Comparison of ENCODE assay signal across 9 mouse cellular contexts in genomic region chr10:18528475-18528874, GRCm38 (mm10). TPM values are rescaled to one million over a fixed set of nuclear protein-coding genes. Genes with fewer than 3 reads are reported as not detected.
A peak's percentile ranks its signal among the peaks of the same experiment; 100 is the strongest.
DNase-seq lines count a peak whose midpoint lies in the region; ATAC-seq and TF ChIP-seq lines count a peak whose summit lies in the region.
"Had no signal": no experiment of that assay in that cellular context is flagged by ENCODE, and none has a peak within 500 bp of the region (broad histone marks: within the 10 kb centered on the region; RNA-seq: fewer than 3 reads in every experiment).

No protein-coding gene starts in this region.

- no peak overlapping the region for H3K4me3 ChIP-seq in heart, embryonic 10.5 days
- no peak overlapping the region for H3K4me3 ChIP-seq in lung, embryonic 14.5 days (ENCODE audit: low read depth, low read length)
- H3K4me3 ChIP-seq in bone marrow macrophage, adult 2 months (ENCODE audit: insufficient read depth, low read length) = no peak overlapping the region
- no peak overlapping the region for H3K4me3 ChIP-seq in limb, embryonic 15.5 days
- H3K4me3 ChIP-seq in midbrain, embryonic 16.5 days (ENCODE audit: low read depth, low read length) = no peak overlapping the region
- H3K4me3 ChIP-seq: midbrain, embryonic 12.5 days had no signal

- TF ChIP-seq CTCF in lung, embryonic 14.5 days (IDR thresholded peaks at IDR 0.05; ENCODE audit: low read depth) = peak; percentile 70
- 0 out of 2 replicates have a peak, but pooled peaks have one; percentile 14 for TF ChIP-seq CTCF in bone marrow macrophage, adult 2 months (IDR thresholded peaks at IDR 0.05; ENCODE audit: low read depth, low read length)

- DNase-seq in heart, adult 18-20 months = peak; percentile 40 to 72
- no peak for DNase-seq in heart, embryonic 10.5 days (ENCODE audit: low spot score)
- peak; percentile 74 for DNase-seq in lung, embryonic 14.5 days
- no peak for DNase-seq in lung, postnatal 4 days

- H3K9ac ChIP-seq in lung, embryonic 14.5 days = no peak overlapping the region
- H3K9ac ChIP-seq in limb, embryonic 15.5 days = no peak overlapping the region
- H3K9ac ChIP-seq in midbrain, embryonic 16.5 days (ENCODE audit: low read depth, low read length) = no peak overlapping the region
- H3K9ac ChIP-seq: midbrain, embryonic 12.5 days had no signal

- H3K27ac ChIP-seq in heart, embryonic 10.5 days = no peak overlapping the region
- no peak overlapping the region for H3K27ac ChIP-seq in lung, embryonic 14.5 days (ENCODE audit: low read depth)
- H3K27ac ChIP-seq in bone marrow macrophage, adult 2 months (ENCODE audit: insufficient read depth, low read depth, low read length) = no peak overlapping the region
- peak overlapping the region; percentile 33; the same call in 1 of the 2 replicates for H3K27ac ChIP-seq in limb, embryonic 15.5 days
- no peak overlapping the region for H3K27ac ChIP-seq in midbrain, embryonic 16.5 days (ENCODE audit: low read length)
- H3K27ac ChIP-seq: midbrain, embryonic 12.5 days had no signal

- no peaks in the 10 kb centered on the region for H3K27me3 ChIP-seq in heart, embryonic 10.5 days (ENCODE audit: insufficient read depth, poor library complexity, severe bottlenecking)
- no peaks in the 10 kb centered on the region for H3K27me3 ChIP-seq in lung, embryonic 14.5 days (ENCODE audit: insufficient read depth, low read length)
- H3K27me3 ChIP-seq in limb, embryonic 15.5 days = no peaks in the 10 kb centered on the region
- H3K27me3 ChIP-seq in midbrain, embryonic 16.5 days (ENCODE audit: control insufficient read depth, insufficient read depth, low read depth, low read length) = no peaks in the 10 kb centered on the region
- H3K27me3 ChIP-seq: midbrain, embryonic 12.5 days had no signal

- 58% methylated on average over 5 of the region's 5 CpGs for WGBS in heart, embryonic 10.5 days
- 54% methylated on average over 5 of the region's 5 CpGs for WGBS in lung, embryonic 14.5 days
- 40% methylated on average over 5 of the region's 5 CpGs for WGBS in limb, embryonic 15.5 days
- 51% methylated on average over 5 of the region's 5 CpGs for WGBS in midbrain, embryonic 16.5 days

- no peak for ATAC-seq in lung, embryonic 14.5 days (ENCODE audit: insufficient read depth)
- ATAC-seq in limb, embryonic 15.5 days (ENCODE audit: insufficient number of reproducible peaks, low FRiP score, low TSS enrichment, low read depth) = no peak
- no peak for ATAC-seq in monocyte, adult 5-6 weeks (replicated peaks; ENCODE audit: insufficient number of reproducible peaks, low FRiP score, low TSS enrichment, poor library complexity, severe bottlenecking)
- no peak for ATAC-seq in midbrain, embryonic 16.5 days

- no peak for TF ChIP-seq POLR2A in bone marrow macrophage, adult 2 months (IDR thresholded peaks at IDR 0.05; ENCODE audit: borderline replicate concordance, low read depth, low read length)

- H3K4me2 ChIP-seq in lung, embryonic 14.5 days = no peak overlapping the region
- 0 out of 2 replicates have a peak overlapping the region, but pooled peaks have one; percentile 5 for H3K4me2 ChIP-seq in limb, embryonic 15.5 days
- no peak overlapping the region for H3K4me2 ChIP-seq in midbrain, embryonic 16.5 days (ENCODE audit: low read length)
- H3K4me2 ChIP-seq: midbrain, embryonic 12.5 days had no signal

- peaks cover 25% of the 10 kb centered on the region for H3K4me1 ChIP-seq in heart, embryonic 10.5 days
- H3K4me1 ChIP-seq in lung, embryonic 14.5 days (ENCODE audit: insufficient read depth) = no peaks in the 10 kb centered on the region
- H3K4me1 ChIP-seq in bone marrow macrophage, adult 2 months (ENCODE audit: control insufficient read depth, insufficient read depth, low read length) = peaks cover 4% of the 10 kb centered on the region; the same call in 1 of the 2 replicates
- peaks cover 30% of the 10 kb centered on the region for H3K4me1 ChIP-seq in limb, embryonic 15.5 days
- H3K4me1 ChIP-seq in midbrain, embryonic 16.5 days (ENCODE audit: control insufficient read depth, insufficient read depth, low read length) = peaks cover 7% of the 10 kb centered on the region

- no peaks in the 10 kb centered on the region for H3K9me3 ChIP-seq in heart, embryonic 10.5 days
- H3K9me3 ChIP-seq in lung, embryonic 14.5 days (ENCODE audit: low read depth, low read length) = no peaks in the 10 kb centered on the region
- no peaks in the 10 kb centered on the region for H3K9me3 ChIP-seq in limb, embryonic 15.5 days
- H3K9me3 ChIP-seq in midbrain, embryonic 16.5 days (replicated peaks; ENCODE audit: control insufficient read depth, low read length, poor library complexity, severe bottlenecking) = no peaks in the 10 kb centered on the region
- H3K9me3 ChIP-seq: midbrain, embryonic 12.5 days had no signal

- H3K36me3 ChIP-seq in heart, embryonic 10.5 days = peaks cover 45% of the 10 kb centered on the region
- H3K36me3 ChIP-seq in lung, embryonic 14.5 days (ENCODE audit: insufficient read depth) = peaks cover 14% of the 10 kb centered on the region
- H3K36me3 ChIP-seq in limb, embryonic 15.5 days = peaks cover 35% of the 10 kb centered on the region
- H3K36me3 ChIP-seq in midbrain, embryonic 16.5 days (ENCODE audit: control insufficient read depth, insufficient read depth, low read length) = peaks cover 12% of the 10 kb centered on the region

RNA-seq across cellular contexts. Expression of gene Hebp2, which starts 17.4 kb away (rescaled TPM):
- total RNA-seq in heart, adult 18-20 months (2021) = under 1 TPM; 0.44 to 0.50 TPM
- 18.6 and 20.2 TPM in 2 replicates for polyA plus RNA-seq in heart, embryonic 10.5 days (2016; fragmentation: Nextera tagmentation; extraction: Ambion mirVana)
- 9.6 and 13.3 TPM in 2 replicates for polyA plus RNA-seq in lung, embryonic 14.5 days (2014; fragmentation: Nextera tagmentation; extraction: Ambion mirVana)
- 0.44 TPM in 1 of 2 replicates, not detected in the other for polyA plus RNA-seq in bone marrow macrophage, adult 2 months (2012; ENCODE audit: insufficient read depth, insufficient read length, missing spikeins)
- 55.9 and 61.4 TPM in 2 replicates for polyA plus RNA-seq in limb, embryonic 15.5 days (2015; fragmentation: Nextera tagmentation; extraction: Ambion mirVana)
- total RNA-seq in monocyte, adult 5-6 weeks (2017) = 0.29 to 1.2 TPM in 2 of 3 replicates, not detected in the other
- polyA plus RNA-seq in midbrain, embryonic 16.5 days (2015; fragmentation: Nextera tagmentation; extraction: Ambion mirVana) = 10.8 and 11.7 TPM in 2 replicates

Comparison
In these comparisons a context has a peak if more than half of its experiments do, and no peak if none do; other contexts are left out.
1. DNase-seq: peak in heart, adult 18-20 months (2 of 2) and lung, embryonic 14.5 days (single experiment); none in heart, embryonic 10.5 days (single experiment) and lung, postnatal 4 days (0 of 2).